10 mouse cellular contexts compared by ENCODE assay signal in the genomic region with DNA sequence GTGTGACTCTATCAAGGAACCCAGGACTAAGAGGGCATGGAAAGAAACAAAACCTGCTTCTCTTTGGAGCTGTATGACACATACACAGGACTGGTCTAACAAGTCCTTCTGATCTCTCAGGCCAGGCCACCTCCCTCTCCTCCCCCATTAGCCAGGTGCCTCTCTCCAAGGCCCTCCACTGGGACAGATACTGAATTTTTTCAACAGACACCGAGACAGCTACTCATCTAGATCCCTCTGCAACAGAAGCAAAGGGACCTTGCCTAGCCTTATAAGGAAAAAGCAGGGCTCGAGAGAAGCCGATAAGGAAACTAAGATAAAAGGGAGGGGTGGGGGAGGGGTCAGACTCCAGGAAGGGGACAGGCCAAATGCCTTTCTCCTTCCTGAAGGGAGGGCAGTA. TPM values are rescaled to one million over a fixed set of nuclear protein-coding genes. Genes with fewer than 3 reads are reported as not detected.
A peak's percentile ranks its signal among the peaks of the same experiment; 100 is the strongest.
DNase-seq lines count a peak whose midpoint lies in the region; ATAC-seq and TF ChIP-seq lines count a peak whose summit lies in the region.
"Had no signal": no experiment of that assay in that cellular context is flagged by ENCODE, and none has a peak within 500 bp of the region (broad histone marks: within the 10 kb centered on the region; RNA-seq: fewer than 3 reads in every experiment).

No protein-coding gene starts in this region.

- no peak overlapping the region for H3K9ac ChIP-seq in CH12.LX (ENCODE audit: insufficient read depth, low read depth)
- no peak overlapping the region for H3K9ac ChIP-seq in embryonic facial prominence, embryonic 15.5 days
- H3K9ac ChIP-seq in liver, embryonic 12.5 days: peak overlapping the region; percentile 7; the same call in 1 of the 2 replicates

- 0 out of 2 replicates have a peak, but pooled peaks cover 5% of the 10 kb centered on the region for H3K36me3 ChIP-seq in heart, embryonic 10.5 days
- no peaks in the 10 kb centered on the region for H3K36me3 ChIP-seq in CH12.LX (replicated peaks in 1 of 2; ENCODE audit: control insufficient read depth in 1 of 2, insufficient read depth in 1 of 2, low read length in 1 of 2)
- H3K36me3 ChIP-seq in embryonic facial prominence, embryonic 15.5 days: no peaks in the 10 kb centered on the region
- H3K36me3 ChIP-seq in liver, embryonic 12.5 days: peaks cover 3% of the 10 kb centered on the region; the same call in 1 of the 2 replicates

- H3K9me3 ChIP-seq in heart, embryonic 10.5 days: no peaks in the 10 kb centered on the region
- H3K9me3 ChIP-seq in CH12.LX (replicated peaks; ENCODE audit: low read length): no peaks in the 10 kb centered on the region
- H3K9me3 ChIP-seq in embryonic facial prominence, embryonic 15.5 days (replicated peaks): no peaks in the 10 kb centered on the region
- no peaks in the 10 kb centered on the region for H3K9me3 ChIP-seq in liver, embryonic 12.5 days (replicated peaks)

- H3K79me2 ChIP-seq in CH12.LX (replicated peaks; ENCODE audit: control insufficient read depth, extremely low read depth, insufficient read depth, poor library complexity, severe bottlenecking): no peaks in the 10 kb centered on the region

- dilution Hi-C loops in CH12.LX (cut with MboI; ENCODE audit: extremely low pct_ligation_motif_present, extremely low pct_unique_long_range_greater_than_20kb, low sequenced_read_pairs): no loop called here

- DNase-seq in heart, embryonic 10.5 days (ENCODE audit: low spot score): peak; percentile 85
- DNase-seq in heart, postnatal 25 days (ENCODE audit: low spot score): no peak
- no peak for DNase-seq in CH12.LX (ENCODE audit: extremely low read depth)
- no peak for DNase-seq in frontal cortex, postnatal 25 days (ENCODE audit: low spot score in 2 of 2)
- no peak for DNase-seq in thymus, postnatal 25 days
- DNase-seq in spleen, adult 18-20 months: no peak

- peak overlapping the region; percentile 34; the same call in 1 of the 2 replicates for H3K4me3 ChIP-seq in heart, embryonic 10.5 days
- no peak overlapping the region for H3K4me3 ChIP-seq in CH12.LX (replicated peaks in 1 of 3; ENCODE audit: low read depth in 2 of 3, low read length in 2 of 3, poor library complexity in 1 of 3)
- H3K4me3 ChIP-seq in embryonic facial prominence, embryonic 15.5 days (replicated peaks): no peak overlapping the region
- H3K4me3 ChIP-seq in liver, embryonic 12.5 days: no peak overlapping the region

- no peak for TF ChIP-seq POLR2A in CH12.LX (IDR thresholded peaks at IDR 0.05; ENCODE audit: low read depth, low read length)

- WGBS in heart, embryonic 10.5 days: 0% methylated on average over 3 of the region's 3 CpGs
- WGBS in embryonic facial prominence, embryonic 15.5 days: 18% methylated on average over 3 of the region's 3 CpGs
- WGBS in liver, embryonic 12.5 days (ENCODE audit: insufficient replicate concordance): 0% methylated on average over 3 of the region's 3 CpGs

- H3K4me1 ChIP-seq in heart, embryonic 10.5 days: peaks cover 69% of the 10 kb centered on the region
- H3K4me1 ChIP-seq in CH12.LX (ENCODE audit: control insufficient read depth in 1 of 2, insufficient read depth in 2 of 2): 0 out of 4 replicates have a peak, but pooled peaks cover 0 to 3% of the 10 kb centered on the region in 2 experiments
- H3K4me1 ChIP-seq in embryonic facial prominence, embryonic 15.5 days: peaks cover 53% of the 10 kb centered on the region
- peaks cover 74% of the 10 kb centered on the region for H3K4me1 ChIP-seq in liver, embryonic 12.5 days

- no peaks in the 10 kb centered on the region for H3K27me3 ChIP-seq in heart, embryonic 10.5 days (ENCODE audit: insufficient read depth, poor library complexity, severe bottlenecking)
- H3K27me3 ChIP-seq in CH12.LX (replicated peaks): no peaks in the 10 kb centered on the region
- no peaks in the 10 kb centered on the region for H3K27me3 ChIP-seq in embryonic facial prominence, embryonic 15.5 days
- no peaks in the 10 kb centered on the region for H3K27me3 ChIP-seq in liver, embryonic 12.5 days (replicated peaks)
- H3K27me3 ChIP-seq: Patski had no signal

- intact Hi-C loops in heart, postnatal 25 days (cut with DNase I): no loop called here

- no peak overlapping the region for H3K4me2 ChIP-seq in CH12.LX (ENCODE audit: insufficient read depth, low read depth, poor library complexity, severe bottlenecking)
- no peak overlapping the region for H3K4me2 ChIP-seq in embryonic facial prominence, embryonic 15.5 days (replicated peaks)
- peak overlapping the region; percentile 48 for H3K4me2 ChIP-seq in liver, embryonic 12.5 days

- ATAC-seq in embryonic facial prominence, embryonic 15.5 days (ENCODE audit: insufficient number of reproducible peaks, low FRiP score, low TSS enrichment, low read depth): no peak
- ATAC-seq in liver, embryonic 12.5 days: peak; percentile 41
- ATAC-seq: Patski had no signal

- in situ Hi-C loops in CH12.LX (cut with MboI; ENCODE audit: low pct_ligation_motif_present, low pct_unique_long_range_greater_than_20kb, low sequenced_read_pairs): no loop called here

- no peak for TF ChIP-seq RAD21 in CH12.LX (IDR thresholded peaks at IDR 0.05; ENCODE audit: low read depth, low read length)

- peak overlapping the region; percentile 92 for H3K27ac ChIP-seq in heart, embryonic 10.5 days
- no peak overlapping the region for H3K27ac ChIP-seq in CH12.LX (ENCODE audit: insufficient read depth, low read depth)
- H3K27ac ChIP-seq in embryonic facial prominence, embryonic 15.5 days (replicated peaks): peak overlapping the region; percentile 18
- peak overlapping the region; percentile 68 for H3K27ac ChIP-seq in liver, embryonic 12.5 days

- no peak for TF ChIP-seq EP300 in CH12.LX (IDR thresholded peaks at IDR 0.05; ENCODE audit: low read length)

- no peak for TF ChIP-seq CTCF in CH12.LX (conservative IDR thresholded peaks at IDR 0.05 in 1 of 2, IDR thresholded peaks at IDR 0.05 in 1 of 2; ENCODE audit: low read depth in 2 of 2, low read length in 2 of 2)

TF ChIP-seq in CH12.LX, 34 proteins besides CTCF, POLR2A, EP300 and RAD21:
- TF ChIP-seq ZKSCAN1 (IDR thresholded peaks at IDR 0.05; ENCODE audit: borderline replicate concordance, low read depth, low read length) (no peak), CHD2 (IDR thresholded peaks at IDR 0.05; ENCODE audit: low read length) (0 out of 2 replicates have a peak, but pooled peaks have one; percentile 42)

RNA-seq across cellular contexts. Expression of a gene that starts 17.6 kb away (rescaled TPM):
- polyA plus RNA-seq in heart, embryonic 10.5 days (2016; fragmentation: Nextera tagmentation; extraction: Ambion mirVana): 65.2 and 91.5 TPM in 2 replicates
- total RNA-seq in heart, postnatal 25 days (2021): 10 to 100 TPM; 66.6 to 70.4 TPM
- total RNA-seq in CH12.LX (2012; rRNA removed) (2.7 and 2.8 TPM in 2 replicates), CH12.LX (2014; rRNA removed) (0.28 and 0.38 TPM in 2 replicates)
- 1.2 and 1.5 TPM in 2 replicates for polyA plus RNA-seq in CH12.LX (2012; ENCODE audit: insufficient read length, low read depth)
- 49.9 and 52.7 TPM in 2 replicates for polyA plus RNA-seq in embryonic facial prominence, embryonic 15.5 days (2015; fragmentation: Nextera tagmentation; extraction: Ambion mirVana)
- polyA plus RNA-seq in liver, embryonic 12.5 days (2016; fragmentation: Nextera tagmentation; extraction: Ambion mirVana): 18.6 and 20.5 TPM in 2 replicates

RNA-seq across cellular contexts. Expression of a gene that starts 25.9 kb away (rescaled TPM):
- polyA plus RNA-seq in heart, embryonic 10.5 days (2016; fragmentation: Nextera tagmentation; extraction: Ambion mirVana): 0.21 and 0.29 TPM in 2 replicates
- total RNA-seq in heart, postnatal 25 days (2021): not detected
- total RNA-seq in CH12.LX (2012; rRNA removed) (0.04 and 0.08 TPM in 2 replicates), CH12.LX (2014; rRNA removed) (not detected in 2 replicates)
- polyA plus RNA-seq in CH12.LX (2012; ENCODE audit: insufficient read length, low read depth): 0.18 and 0.24 TPM in 2 replicates
- polyA plus RNA-seq in embryonic facial prominence, embryonic 15.5 days (2015; fragmentation: Nextera tagmentation; extraction: Ambion mirVana): 0.16 and 0.27 TPM in 2 replicates
- 0.04 and 0.10 TPM in 2 replicates for polyA plus RNA-seq in liver, embryonic 12.5 days (2016; fragmentation: Nextera tagmentation; extraction: Ambion mirVana)

RNA-seq across cellular contexts. Expression of a gene that starts 37.6 kb away (rescaled TPM):
- polyA plus RNA-seq in heart, embryonic 10.5 days (2016; fragmentation: Nextera tagmentation; extraction: Ambion mirVana): 347 and 370 TPM in 2 replicates
- total RNA-seq in heart, postnatal 25 days (2021): 10 to 100 TPM; 22.4 to 25.2 TPM
- total RNA-seq in CH12.LX (2012; rRNA removed): 453 and 473 TPM in 2 replicates
- total RNA-seq in CH12.LX (2014; rRNA removed): 408 and 428 TPM in 2 replicates
- polyA plus RNA-seq in CH12.LX (2012; ENCODE audit: insufficient read length, low read depth): 275 and 277 TPM in 2 replicates
- polyA plus RNA-seq in embryonic facial prominence, embryonic 15.5 days (2015; fragmentation: Nextera tagmentation; extraction: Ambion mirVana): 230 and 231 TPM in 2 replicates
- 163 and 165 TPM in 2 replicates for polyA plus RNA-seq in liver, embryonic 12.5 days (2016; fragmentation: Nextera tagmentation; extraction: Ambion mirVana)

RNA-seq across cellular contexts. Expression of a gene that starts 44.8 kb away (rescaled TPM):
- not detected in 2 replicates for polyA plus RNA-seq in heart, embryonic 10.5 days (2016; fragmentation: Nextera tagmentation; extraction: Ambion mirVana)
- 1 to 10 TPM; 5.4 to 5.8 TPM for total RNA-seq in heart, postnatal 25 days (2021)
- total RNA-seq in CH12.LX (2012; rRNA removed) (not detected in 2 replicates), CH12.LX (2014; rRNA removed) (not detected in 2 replicates)
- polyA plus RNA-seq in CH12.LX (2012; ENCODE audit: insufficient read length, low read depth): not detected in 2 replicates
- polyA plus RNA-seq in embryonic facial prominence, embryonic 15.5 days (2015; fragmentation: Nextera tagmentation; extraction: Ambion mirVana): not detected in 2 replicates
- not detected in 2 replicates for polyA plus RNA-seq in liver, embryonic 12.5 days (2016; fragmentation: Nextera tagmentation; extraction: Ambion mirVana)
- polyA plus RNA-seq: limb, embryonic 11.5 days; Patski had no signal

RNA-seq across cellular contexts. Expression of a gene that starts 45.2 kb away (rescaled TPM):
- 30.8 and 39.9 TPM in 2 replicates for polyA plus RNA-seq in heart, embryonic 10.5 days (2016; fragmentation: Nextera tagmentation; extraction: Ambion mirVana)
- total RNA-seq in heart, postnatal 25 days (2021): 10 to 100 TPM; 13.2 to 13.7 TPM
- 10.7 and 12.7 TPM in 2 replicates for total RNA-seq in CH12.LX (2012; rRNA removed)
- total RNA-seq in CH12.LX (2014; rRNA removed): 25.6 and 25.9 TPM in 2 replicates
- 23.1 and 24.7 TPM in 2 replicates for polyA plus RNA-seq in CH12.LX (2012; ENCODE audit: insufficient read length, low read depth)
- polyA plus RNA-seq in embryonic facial prominence, embryonic 15.5 days (2015; fragmentation: Nextera tagmentation; extraction: Ambion mirVana): 31.3 and 34.0 TPM in 2 replicates
- polyA plus RNA-seq in liver, embryonic 12.5 days (2016; fragmentation: Nextera tagmentation; extraction: Ambion mirVana): 27.2 and 28.1 TPM in 2 replicates
